Mouse (Mus musculus) cerebellum, adult 2 months (tissue): ENCODE results near the gene Prkaca.

Source experiments
- CTCF ChIP-seq: fragments of 200-500 bp; IDR thresholded peaks from 2 replicates; pipeline ENCODE4 v1.5.1; 2011; ENCODE audit warnings: low read depth, mild to moderate bottlenecking, control low read depth, low read length, moderate library complexity, borderline replicate concordance; ENCODE audit not compliant: insufficient read depth
- POLR2A ChIP-seq: fragments of 200-500 bp; IDR thresholded peaks from 2 replicates; pipeline ENCODE4 v1.6.1; 2011; ENCODE audit warnings: low read length, control low read depth, borderline replicate concordance; ENCODE audit not compliant: insufficient read depth

DNA sequence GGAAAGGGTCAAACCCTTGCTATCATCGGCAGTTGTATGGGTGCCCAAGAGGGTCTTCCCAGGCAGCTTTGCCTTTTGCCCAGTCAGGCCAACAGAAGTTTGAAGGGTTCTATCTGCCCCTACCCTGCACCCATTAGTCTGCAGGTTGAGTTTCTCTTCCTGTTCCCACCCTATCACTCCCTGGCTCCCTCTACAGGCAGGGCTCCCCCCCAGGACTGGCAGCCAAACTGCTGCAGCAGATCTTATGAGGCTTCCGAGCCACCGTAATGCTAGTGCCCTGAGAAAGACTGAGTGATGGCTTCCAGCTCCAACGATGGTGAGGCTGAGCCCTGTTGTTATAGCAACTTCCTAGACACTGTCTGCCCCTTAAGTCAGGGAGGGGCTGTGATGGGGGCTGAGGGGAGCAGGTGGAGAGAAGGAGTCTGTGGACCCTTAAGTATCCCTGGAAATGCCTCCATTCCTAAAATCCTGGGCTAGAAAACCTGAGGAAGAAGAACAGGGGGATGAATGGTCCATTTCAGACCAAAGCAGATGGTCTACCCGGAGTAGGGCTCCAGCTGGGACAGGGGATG, 4.1 kb downstream of the Prkaca start:
- TF ChIP-seq CTCF (no peak), POLR2A (no peak)
